Mouse (Mus musculus) gastrocnemius, postnatal 4 days (tissue): ENCODE results near the gene Rasgef1b. TPM values are rescaled to one million over a fixed set of nuclear protein-coding genes. Genes with fewer than 3 reads are reported as not detected.

Source experiments
- DNase-seq, 2 experiments: peaks; one replicate each; pipeline ENCODE4 v3.0.0; 2021 to 2022; ENCODE audit warnings: low spot score in 2 of 2, mixed read lengths in 2 of 2
- total RNA-seq, 2 experiments: library from RNA; stranded (reverse); gene quantifications; 2 replicates each; pipeline ENCODE4 v1.2.3; 2021

Gene Rasgef1b
- total RNA-seq, 2 experiments from 2014 or later: 3.2 to 3.6 TPM

DNA sequence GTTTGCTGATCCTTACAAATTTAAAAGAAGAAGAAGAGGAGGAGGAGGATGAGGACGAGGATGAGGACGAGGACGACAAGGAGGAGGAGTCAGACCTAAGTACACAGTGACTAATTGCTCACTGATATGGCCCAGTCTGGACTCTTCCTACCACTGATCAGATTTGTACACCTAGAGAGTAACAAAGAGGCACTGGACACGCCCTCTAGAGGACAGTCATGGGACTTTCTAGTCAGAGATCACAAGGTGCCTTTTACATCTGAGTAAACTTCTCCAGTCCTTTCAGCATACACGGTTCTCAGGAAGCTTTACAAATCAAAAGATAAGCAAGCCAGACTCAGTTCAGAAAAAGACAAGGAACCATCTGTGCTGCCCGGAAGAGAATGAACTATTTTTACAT, 20.2 kb downstream of the Rasgef1b start:
- DNase-seq: no peak

DNA sequence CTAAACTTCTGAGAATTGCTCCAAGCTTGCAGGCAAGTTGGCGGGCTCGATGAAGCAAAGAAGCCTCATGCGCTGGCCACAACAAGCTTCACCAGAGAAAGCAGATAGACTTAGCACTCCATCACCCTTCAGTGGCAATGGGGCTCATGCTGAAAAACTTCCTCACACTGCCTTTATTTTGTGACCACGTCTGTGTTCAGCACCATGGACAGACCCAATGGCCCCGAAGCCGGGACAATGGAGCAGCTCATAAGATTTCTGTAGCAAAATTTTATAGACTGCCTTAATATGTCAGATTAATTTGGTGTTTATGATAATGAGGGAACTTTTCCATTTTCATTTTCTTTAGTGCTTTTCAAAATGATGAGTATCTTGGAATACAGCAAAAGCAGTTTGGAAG, 21.6 kb downstream of the Rasgef1b start:
- DNase-seq: peak in 1 of 2 experiments; percentile 35

DNA sequence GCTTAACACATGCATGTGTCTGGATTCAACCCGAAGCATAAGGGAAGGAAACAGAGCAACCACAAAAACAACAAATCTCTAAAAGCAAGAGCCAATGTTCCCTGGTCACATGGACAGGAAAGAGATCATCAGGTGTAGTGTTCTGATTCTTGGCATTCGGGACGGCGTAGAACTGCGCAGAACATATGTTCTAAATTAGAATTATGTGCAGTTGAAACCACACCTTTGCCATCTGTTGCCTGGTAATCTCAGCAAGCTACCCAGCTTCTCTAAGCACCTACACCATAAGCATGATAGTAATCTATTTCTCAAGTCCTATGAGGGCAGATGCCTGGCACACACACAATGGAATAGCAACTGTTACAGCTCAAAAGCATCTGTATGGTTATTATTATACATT, 27.1 kb downstream of the Rasgef1b start:
- no peak for DNase-seq

DNA sequence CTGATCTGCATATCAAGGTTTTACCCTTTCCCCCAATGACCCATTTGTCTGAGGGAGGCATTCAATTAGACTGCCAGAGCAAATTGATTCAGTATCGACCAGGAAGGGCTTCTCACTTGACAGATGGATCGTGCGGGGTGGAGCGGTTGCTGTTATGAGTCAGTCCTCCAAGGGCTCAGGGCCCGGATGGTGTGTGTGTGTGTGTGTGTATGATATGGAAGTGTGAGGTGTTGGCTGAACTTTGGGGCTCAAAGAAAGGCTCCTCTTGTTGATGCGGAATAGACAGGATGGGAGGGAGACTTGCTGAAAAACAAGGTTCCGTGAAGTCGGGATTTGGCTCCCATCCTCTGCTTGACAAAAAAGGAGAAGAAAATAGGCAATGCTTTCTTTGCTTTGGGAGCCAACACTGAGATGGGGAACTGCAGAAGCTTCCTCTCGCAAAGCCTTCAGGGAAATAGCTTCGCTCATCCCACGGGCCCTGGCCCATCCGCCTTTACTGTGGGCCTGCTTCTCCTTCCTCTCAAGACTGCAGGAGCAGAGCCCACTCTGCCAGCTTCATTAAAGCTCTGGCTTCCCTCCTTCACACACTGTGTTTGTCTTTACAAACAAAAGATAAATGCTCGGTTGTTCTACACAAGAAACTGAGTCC, 34.0 kb downstream of the Rasgef1b start:
- no peak for DNase-seq

DNA sequence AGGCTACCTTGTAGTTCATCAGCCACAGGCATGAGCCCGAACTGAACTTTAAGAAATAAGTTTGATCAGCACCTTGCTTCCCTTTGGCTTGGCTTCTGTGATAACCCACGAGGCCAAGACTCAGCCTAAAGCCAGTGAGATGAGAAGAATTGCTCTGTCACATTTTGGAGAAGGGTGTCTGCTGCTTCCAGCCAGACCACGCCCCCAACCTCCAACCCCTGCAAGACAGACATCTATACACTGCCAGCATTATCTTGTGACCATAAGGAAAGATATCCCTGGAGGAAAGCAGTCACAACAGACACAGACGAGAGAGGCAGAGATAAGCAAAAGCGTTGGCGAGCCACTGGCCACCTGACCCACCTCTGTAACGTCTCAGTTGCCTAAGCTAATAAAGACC, 39.0 kb downstream of the Rasgef1b start:
- no peak for DNase-seq

DNA sequence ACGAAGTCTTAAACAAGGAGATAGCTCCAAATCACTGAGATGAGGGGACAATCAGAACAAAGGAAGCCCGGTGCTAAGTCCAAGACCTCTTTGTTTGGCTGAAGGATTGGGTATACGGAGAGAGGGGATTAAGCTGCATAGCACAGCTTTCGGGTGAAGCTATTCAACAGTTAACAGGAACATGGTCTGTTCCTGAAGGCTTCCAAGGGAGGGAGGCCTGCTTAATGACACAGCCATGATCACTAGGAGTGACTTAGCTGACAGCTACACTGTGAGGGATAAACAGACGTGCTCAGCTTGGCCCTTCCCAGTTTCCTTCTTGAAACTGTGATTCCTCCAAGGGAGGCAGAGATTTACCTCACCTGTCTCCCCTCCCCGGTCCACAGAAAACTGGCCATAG, 41.0 kb downstream of the Rasgef1b start:
- no peak for DNase-seq

DNA sequence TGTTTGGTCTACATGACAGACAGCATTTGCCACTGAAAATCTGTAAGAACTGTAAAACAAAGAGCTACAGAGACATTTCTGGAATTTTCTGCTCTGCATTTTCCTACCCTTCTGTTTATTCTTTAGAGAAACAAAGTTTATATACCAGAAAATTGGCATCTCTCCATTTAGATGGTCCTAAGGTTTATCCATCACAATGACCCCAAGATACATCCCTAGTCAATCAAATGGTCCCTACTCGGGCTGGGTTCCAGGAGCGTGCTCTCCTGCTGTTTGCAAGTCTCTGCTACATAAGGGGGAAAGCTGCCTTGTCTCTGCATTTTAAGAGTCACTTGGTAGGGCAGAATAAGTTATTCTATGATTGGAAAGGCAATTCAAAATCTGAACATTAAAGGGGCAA, 44.8 kb downstream of the Rasgef1b start:
- no peak for DNase-seq

DNA sequence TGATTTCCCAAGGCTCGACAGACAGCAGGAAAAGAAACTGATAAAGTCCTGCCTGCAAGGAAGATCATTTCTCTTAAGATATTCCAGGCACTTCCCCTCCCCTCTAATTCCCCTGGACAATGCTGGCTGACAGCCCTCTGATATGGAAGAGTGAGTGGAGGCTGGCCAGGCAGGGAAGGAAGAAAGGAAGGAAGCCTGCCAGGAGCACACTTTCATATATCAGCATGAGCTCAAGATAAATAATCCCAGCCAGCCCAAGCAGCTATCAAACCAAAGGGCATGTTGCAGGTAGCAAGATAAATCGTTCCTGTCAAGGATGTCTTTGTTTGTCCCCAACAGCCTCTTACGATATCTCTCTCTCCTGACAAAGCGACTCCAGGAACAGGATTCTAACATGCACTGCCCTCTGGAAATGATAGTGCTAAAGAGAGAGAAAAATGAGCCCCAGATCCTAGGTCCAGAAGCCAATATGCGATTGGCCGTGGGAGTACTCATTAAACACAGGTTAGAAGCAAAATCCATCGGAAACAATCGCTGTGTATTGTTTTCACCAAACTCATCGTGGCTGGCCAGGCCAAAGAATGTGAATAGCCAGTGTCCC, 58.8 kb downstream of the Rasgef1b start:
- DNase-seq: no peak

DNA sequence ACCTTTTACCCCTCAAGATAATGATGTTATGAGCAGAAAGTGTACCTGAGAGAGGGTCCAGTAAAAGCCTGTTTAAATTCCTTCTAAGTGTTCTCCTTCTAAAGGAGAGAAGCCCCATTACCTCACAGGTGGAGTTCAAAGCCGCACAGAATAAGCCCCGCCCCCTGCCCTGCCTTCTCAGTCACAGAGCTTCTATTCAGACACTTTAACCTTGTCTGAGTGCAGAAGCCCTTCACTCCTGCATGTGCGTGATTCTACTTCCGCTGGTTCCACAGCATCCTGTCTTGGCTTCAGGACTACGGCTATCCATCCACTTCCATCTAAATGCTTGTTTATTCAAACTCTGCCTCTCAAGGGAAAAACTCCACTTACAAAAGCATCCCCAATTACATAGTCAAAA, 72.8 kb downstream of the Rasgef1b start:
- DNase-seq: no peak

DNA sequence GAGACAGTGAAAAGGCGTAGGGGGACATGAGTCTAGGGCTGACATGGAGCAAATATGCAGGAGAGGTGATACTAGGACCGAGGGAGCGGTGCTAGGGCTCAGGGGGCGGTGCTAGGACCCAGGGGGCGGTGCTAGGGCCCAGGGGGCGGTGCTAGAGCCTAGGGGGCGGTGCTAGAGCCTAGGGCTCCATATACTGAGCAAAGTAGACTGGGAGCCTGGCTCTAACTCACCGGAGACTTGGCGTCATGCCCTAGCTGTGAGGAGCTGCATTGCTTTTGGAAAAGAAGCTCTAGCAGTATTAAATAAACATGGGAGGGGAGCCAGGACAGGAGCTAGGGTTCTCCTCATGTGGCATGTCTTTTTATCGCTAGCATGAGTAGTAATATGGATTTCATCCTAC, 75.9 kb downstream of the Rasgef1b start:
- no peak for DNase-seq

DNA sequence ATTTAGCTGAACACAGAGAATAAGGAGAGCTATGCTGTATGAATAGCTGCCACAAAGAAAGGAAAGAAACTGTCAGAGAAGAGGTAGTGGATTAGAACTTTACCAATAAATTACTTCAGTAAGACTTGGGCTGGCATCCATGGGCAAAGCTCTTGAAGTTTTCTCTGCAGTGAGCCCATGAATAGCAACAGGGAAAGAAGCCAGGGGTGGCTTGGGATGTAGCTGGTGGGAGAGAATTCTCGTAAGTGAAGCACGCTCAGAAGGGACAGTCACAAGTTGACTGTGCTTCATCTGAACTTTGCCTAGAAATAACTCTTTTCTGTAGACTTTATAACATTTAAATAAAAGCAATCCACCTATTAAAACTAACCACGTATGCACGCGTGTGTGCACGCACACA, 87.5 kb downstream of the Rasgef1b start:
- no peak for DNase-seq

DNA sequence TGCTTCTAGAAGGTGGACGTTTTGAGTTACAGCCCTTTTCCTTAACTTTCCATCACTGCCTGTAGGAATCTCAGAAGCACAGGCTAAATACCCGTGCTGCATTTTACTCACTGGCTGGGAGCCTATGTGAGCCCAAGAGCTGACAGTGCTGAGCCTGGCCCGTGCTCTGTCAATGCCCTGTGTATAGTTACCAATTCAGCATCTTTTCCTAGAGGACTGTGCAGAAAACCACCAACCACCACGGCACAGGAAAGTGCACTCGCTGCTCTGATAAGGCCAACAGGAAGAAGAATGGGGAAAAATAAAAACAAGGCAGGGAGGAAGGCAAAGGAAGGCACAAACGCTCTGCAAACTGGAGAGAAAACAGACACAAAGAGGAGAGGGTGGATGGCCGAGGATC, 92.3 kb downstream of the Rasgef1b start:
- DNase-seq: no peak

DNA sequence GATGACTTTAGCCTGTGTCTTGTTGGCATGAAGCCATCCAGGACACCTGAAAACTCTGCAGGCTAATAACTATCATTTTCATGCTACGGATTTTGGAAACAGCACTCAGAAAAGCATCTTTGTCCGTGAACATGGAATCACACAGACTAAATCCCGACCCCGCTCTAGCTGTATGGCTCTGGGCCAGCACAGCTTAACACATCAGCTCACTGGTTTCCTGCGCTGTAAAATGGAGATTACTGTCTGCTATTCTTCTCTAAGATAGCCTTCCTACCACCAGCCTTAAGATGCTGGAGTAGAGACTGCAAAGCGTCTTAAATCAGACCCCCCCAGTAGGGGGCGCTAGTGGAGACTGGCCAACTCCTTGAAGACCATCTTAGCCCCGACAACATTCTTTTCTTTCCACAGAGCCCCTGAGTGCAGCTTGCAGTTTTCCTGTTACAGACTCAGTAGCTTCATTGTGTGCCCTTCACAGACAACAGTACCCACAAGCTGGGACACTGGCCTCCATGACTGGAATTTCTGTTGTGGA, 94.8 kb downstream of the Rasgef1b start:
- no peak for DNase-seq

DNA sequence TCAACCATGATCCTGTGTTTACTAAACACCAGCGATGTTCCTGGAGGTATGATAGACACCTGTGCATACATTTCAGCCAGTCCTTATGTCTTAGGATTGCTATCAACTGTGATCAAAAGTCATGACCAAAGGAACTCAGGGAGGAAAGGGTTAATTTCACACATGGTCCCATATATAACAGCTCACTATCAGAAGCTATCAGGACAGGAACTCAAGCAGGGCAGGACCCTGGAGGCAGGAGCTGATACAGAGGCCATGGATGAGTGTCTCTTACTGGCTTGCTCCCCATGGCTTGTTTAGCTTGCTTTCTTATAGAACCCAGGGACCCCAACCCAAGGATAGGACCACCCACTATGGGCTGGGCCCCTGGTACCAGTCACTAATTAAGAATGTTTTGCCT, 95.3 kb downstream of the Rasgef1b start:
- no peak for DNase-seq

DNA sequence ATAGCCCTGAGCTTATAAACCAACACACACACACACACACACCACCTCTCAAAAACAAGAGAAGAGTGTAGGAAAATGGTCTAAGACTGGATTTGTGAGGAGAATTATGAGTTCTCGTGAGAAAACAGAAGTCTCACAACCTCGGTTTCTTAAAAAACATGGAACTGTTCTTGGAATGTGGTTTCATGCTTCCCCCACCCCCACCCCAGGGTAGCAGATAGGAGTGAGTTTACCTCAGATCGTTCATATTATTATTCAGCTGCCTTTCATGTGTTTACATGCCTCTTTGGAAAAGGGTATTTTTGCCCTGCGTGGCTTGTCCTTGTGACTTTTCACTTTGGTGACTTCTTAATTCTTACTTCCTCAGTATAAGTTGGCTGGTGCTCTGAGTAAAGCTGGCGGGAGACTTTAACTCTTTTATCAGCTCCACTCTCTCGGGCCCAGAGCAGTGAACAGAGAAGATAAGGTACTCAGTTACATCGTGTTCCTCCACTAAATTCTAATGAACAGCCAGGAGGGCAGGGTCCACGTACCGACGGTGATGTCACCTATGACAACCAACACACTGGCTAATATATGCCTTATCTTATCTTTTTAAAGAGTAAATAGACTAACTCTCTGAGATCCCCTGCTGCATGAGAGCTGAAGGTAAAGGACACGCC, 96.1 kb downstream of the Rasgef1b start:
- DNase-seq: no peak

DNA sequence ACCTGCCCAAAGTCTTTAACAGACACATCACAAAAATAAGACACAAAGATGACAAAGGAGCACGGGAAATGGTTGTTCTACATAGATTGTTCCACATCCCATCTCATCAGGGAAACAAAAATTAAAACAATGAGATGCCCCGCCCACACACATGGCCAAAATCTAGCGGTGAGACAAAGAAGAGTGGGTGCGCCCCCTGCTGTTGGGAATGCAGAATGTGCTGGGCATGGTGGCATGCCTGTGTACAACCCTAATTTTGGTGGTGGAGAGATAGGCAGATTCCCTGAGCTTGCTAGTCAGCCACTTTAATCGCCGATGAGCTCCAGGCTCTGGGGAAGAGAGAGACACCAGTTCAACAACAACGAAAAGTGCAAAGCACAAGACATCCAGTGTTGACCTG, 98.8 kb downstream of the Rasgef1b start:
- DNase-seq: no peak

DNA sequence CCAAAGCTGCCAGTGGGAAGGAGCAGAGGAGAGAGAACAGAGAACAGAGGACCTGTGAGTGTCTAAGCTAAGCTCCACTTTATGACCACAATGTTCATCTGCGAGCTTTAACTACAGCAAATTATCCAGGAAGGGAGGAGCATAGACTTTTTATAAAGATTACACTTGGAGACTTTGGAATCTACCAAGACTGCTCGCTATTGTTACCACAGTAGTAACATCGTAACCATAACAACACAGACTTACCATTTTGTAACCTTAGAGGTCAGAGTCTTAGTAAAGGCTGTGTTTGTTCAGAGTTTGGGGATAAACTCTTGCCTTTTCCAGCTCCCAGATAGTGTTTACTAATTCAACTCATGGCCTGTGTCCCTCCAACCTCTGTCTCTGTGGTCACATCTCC, 103.3 kb downstream of the Rasgef1b start:
- no peak for DNase-seq

DNA sequence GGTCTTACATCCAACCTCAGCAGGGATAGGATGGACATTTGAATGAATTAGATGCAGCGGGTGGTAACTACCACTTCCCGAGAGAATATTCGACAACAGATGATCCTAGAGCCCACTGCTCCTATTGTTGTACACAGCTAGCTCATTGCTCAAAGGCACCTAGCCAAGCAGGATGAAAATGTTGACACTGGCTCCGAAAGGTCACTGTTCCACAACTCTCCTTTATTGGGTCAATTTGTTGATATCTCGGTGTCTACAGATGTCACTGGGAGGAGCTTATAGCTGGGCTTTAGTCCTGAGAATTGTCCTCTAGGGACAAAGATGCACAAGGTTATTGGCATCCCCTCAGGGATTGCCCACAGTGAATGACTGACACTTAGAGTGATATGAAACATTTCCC, 108.1 kb downstream of the Rasgef1b start:
- no peak for DNase-seq

DNA sequence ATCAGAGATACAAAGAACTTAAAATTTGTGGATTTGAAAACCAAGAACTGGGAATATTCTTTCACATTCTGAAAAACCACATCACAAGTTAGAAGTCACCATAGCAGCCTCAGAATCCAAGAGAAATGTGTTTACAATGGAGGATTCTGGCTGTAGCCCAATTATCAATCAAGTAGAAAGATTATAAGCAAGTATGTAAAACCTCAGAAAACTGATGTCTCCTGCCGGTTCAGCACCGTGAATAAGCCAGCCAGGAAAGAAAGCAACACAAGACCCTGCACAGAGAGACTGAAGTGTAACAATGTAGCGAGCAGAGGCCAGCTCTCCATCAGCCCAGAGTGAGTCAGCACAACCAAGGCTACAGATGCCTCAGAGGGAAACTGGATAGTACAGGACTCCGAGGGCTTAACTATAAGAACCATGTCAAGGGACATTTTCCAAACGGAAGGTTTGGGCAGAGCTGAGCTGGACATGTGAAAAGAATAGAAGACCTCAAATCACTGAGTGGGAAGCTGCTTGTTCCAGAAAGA, 111.5 kb downstream of the Rasgef1b start:
- no peak for DNase-seq

DNA sequence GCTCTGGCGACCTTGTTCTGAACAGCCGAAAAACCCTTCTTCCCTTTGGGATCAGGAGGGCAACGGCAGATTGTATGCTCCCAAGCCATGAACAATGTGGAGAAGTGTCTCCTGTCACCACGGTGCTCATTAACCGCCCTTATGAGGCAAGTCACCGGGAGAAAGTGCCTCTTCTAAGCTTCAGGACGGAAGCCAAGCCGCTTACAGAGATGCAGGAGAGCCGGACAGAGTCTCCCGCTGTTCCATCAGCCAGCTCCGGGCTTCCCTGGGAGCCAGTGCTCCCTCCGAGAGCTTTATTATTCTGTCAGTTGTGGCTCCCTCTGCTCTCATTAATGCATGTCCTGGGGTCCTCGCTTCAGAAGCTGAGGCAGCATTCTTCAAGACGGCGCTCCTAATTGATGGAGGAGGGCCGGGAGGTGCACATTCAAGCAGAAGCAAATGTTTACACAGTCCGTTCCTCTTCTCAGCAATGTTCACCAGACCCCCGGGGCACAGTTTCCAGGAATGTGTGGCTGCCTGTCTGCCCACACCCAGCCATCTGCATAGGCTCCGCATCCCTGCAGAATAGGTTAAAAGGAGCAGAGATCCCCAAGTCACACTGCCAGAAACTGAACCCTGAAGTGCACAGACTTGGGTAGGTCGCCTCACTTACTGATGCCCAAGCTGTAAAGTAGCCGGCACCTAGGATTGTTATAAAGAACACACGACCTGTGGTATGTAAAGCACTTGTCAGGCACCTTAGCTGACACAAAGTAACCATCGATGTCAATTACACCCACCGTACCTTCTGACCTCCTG, 115.3 kb downstream of the Rasgef1b start:
- DNase-seq: no peak

DNA sequence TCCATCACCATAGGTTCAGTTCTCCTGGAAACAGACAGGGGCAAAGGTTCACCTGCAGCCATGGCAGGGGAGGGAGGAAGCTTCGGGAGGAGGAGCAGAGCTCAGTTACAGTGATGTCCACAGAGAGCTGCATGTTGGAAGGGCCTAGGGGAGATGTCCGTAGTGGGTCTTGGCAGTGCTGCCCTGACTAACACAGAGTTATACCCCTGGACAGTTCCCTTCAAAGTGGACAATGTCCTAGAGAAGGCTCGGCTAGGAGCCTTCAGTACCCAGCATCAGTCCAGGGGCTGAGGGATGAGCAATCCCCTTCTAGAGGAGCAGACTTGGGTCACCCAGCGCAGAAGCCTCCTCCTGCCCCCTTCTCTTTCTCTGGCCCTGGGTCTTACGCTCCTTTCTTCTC, 121.3 kb downstream of the Rasgef1b start:
- no peak for DNase-seq
